Mouse (Mus musculus) midbrain, embryonic 14.5 days (tissue): Measurements from ENCODE around the gene Lyrm7. TPM values are rescaled to one million over a fixed set of nuclear protein-coding genes. Genes with fewer than 3 reads are reported as not detected.

Experiments
- ATAC-seq: fragments of 200-750 bp; cut with Nextera tagmentation; 2 replicates; pipeline ENCODE4 v1.8.0; 2017; ENCODE audit warnings: moderate number of reproducible peaks, moderate library complexity; ENCODE audit not compliant: low FRiP score, low TSS enrichment
- DNase-seq: peaks from one replicate; pipeline ENCODE4 v3.0.0-alpha.2; 2015
- H3K27ac ChIP-seq: fragments of 300-500 bp; sonication (generic); replicated peaks from 2 replicates; pipeline ENCODE4 v1.5.1; 2014; ENCODE audit warnings: mild to moderate bottlenecking, low read depth, low read length, moderate library complexity
- H3K27me3 ChIP-seq: fragments of 300-500 bp; sonication (generic); 2 replicates; pipeline ENCODE4 v1.6.1; 2014; ENCODE audit warnings: low read length, control low read depth, mixed read lengths; ENCODE audit not compliant: control insufficient read depth, insufficient read depth
- H3K36me3 ChIP-seq: fragments of 300-500 bp; sonication (generic); 2 replicates; pipeline ENCODE4 v1.6.1; 2014; ENCODE audit warnings: low read length, control low read depth; ENCODE audit not compliant: control insufficient read depth, insufficient read depth
- H3K4me1 ChIP-seq: fragments of 300-500 bp; sonication (generic); 2 replicates; pipeline ENCODE4 v1.6.1; 2014; ENCODE audit warnings: mild to moderate bottlenecking, antibody characterized with exemption, low read length, control low read depth; ENCODE audit not compliant: control insufficient read depth, insufficient read depth
- H3K4me2 ChIP-seq: fragments of 300-500 bp; sonication (generic); 2 replicates; pipeline ENCODE4 v1.6.1; 2014; ENCODE audit warnings: mild to moderate bottlenecking, low read length, moderate library complexity
- H3K4me3 ChIP-seq: fragments of 300-500 bp; sonication (generic); replicated peaks from 2 replicates; pipeline ENCODE4 v1.5.1; 2014; ENCODE audit warnings: low read depth, low read length
- H3K9ac ChIP-seq: fragments of 300-500 bp; sonication (generic); replicated peaks from 2 replicates; pipeline ENCODE4 v1.6.1; 2014; ENCODE audit warnings: mild to moderate bottlenecking, low read length, moderate library complexity
- H3K9me3 ChIP-seq: fragments of 300-500 bp; sonication (generic); 2 replicates; pipeline ENCODE4 v1.6.1; 2016; ENCODE audit warnings: low read length, control low read depth, mixed read lengths; ENCODE audit not compliant: control insufficient read depth
- WGBS: fragments of 180-500 bp; shearing (Covaris S2); extraction: QIAGEN DNeasy Blood & Tissue Kit; methylation state at CpG from one replicate; pipeline ENCODE4 v1.1.7; 2014; 5-methylcytosine and 5-hydroxymethylcytosine counted together
- polyA plus RNA-seq: library from polyadenylated mRNA; unstranded; fragments of >200 nt; fragmentation: Nextera tagmentation; extraction: Ambion mirVana; gene quantifications from 2 replicates; pipeline ENCODE4 v1.2.1, GENCODE M21; 2014

Lyrm7 gene
- 14.4 and 15.6 TPM in 2 replicates for polyA plus RNA-seq

- Histone ChIP-seq H3K9ac (peak within 1 kb of the TSS; percentile 68), H3K27ac (peak within 1 kb of the TSS; percentile 92), H3K4me1 (peaks cover 9% of the 10 kb centered on the region; the same call in 1 of the 2 replicates), H3K36me3 (no peaks in the 10 kb centered on the region), H3K4me3 (peak within 1 kb of the TSS; percentile 58), H3K4me2 (peak within 1 kb of the TSS; percentile 70), H3K9me3 (no peaks in the 10 kb centered on the region), H3K27me3 (no peaks in the 10 kb centered on the region)
- DNase-seq (peak; percentile 98), ATAC-seq (peak; percentile 97)
- under 1% methylated on average over 42 of the region's 42 CpGs for WGBS
Measured at GRCm38 (mm10) chr11:54860256-54861038, at the start of gene Lyrm7. Gene Lyrm7, minus strand, starts transcription at chr11:54860916.

- Histone ChIP-seq H3K9me3 (no peaks in the 10 kb centered on the region), H3K4me3 (no peak overlapping the region), H3K4me2 (no peak overlapping the region), H3K27ac (no peak overlapping the region), H3K27me3 (no peaks in the 10 kb centered on the region), H3K36me3 (peaks cover 16% of the 10 kb centered on the region; the same call in 1 of the 2 replicates), H3K4me1 (no peaks in the 10 kb centered on the region), H3K9ac (no peak overlapping the region)
- no peak for ATAC-seq
- DNase-seq, result no peak
- 91% methylated on average over 12 of the region's 12 CpGs for WGBS
Measured at GRCm38 (mm10) chr11:54910081-54910665, 49.5 kb upstream of the Lyrm7 start.

- no peaks in the 10 kb centered on the region for H3K9me3 ChIP-seq
- H3K9ac ChIP-seq, result no peak overlapping the region
- no peak overlapping the region for H3K4me2 ChIP-seq
- ATAC-seq (no peak), DNase-seq (no peak)
- no peaks in the 10 kb centered on the region for H3K4me1 ChIP-seq
- no peaks in the 10 kb centered on the region for H3K27me3 ChIP-seq
- H3K36me3 ChIP-seq, result peaks cover 14% of the 10 kb centered on the region; the same call in 1 of the 2 replicates
- H3K27ac ChIP-seq, result no peak overlapping the region
- 95% methylated on average over 11 of the region's 11 CpGs for WGBS
- H3K4me3 ChIP-seq, result no peak overlapping the region
Measured at GRCm38 (mm10) chr11:54909273-54909672, 48.6 kb upstream of the Lyrm7 start.

- no peak overlapping the region for H3K27ac ChIP-seq
- peaks cover 8% of the 10 kb centered on the region; the same call in 1 of the 2 replicates for H3K36me3 ChIP-seq
- H3K4me3 ChIP-seq, result no peak overlapping the region
- 88% methylated on average over 5 of the region's 5 CpGs for WGBS
- H3K9ac ChIP-seq, result no peak overlapping the region
- DNase-seq, result no peak
- H3K4me1 ChIP-seq, result no peaks in the 10 kb centered on the region
- H3K9me3 ChIP-seq, result no peaks in the 10 kb centered on the region
- ATAC-seq, result no peak
- no peaks in the 10 kb centered on the region for H3K27me3 ChIP-seq
- no peak overlapping the region for H3K4me2 ChIP-seq
Measured at GRCm38 (mm10) chr11:54907259-54907658, 46.5 kb upstream of the Lyrm7 start.

- Histone ChIP-seq H3K27ac (no peak overlapping the region), H3K4me3 (no peak overlapping the region), H3K36me3 (peaks cover 8% of the 10 kb centered on the region; the same call in 1 of the 2 replicates), H3K27me3 (no peaks in the 10 kb centered on the region), H3K4me1 (no peaks in the 10 kb centered on the region), H3K4me2 (no peak overlapping the region), H3K9ac (no peak overlapping the region), H3K9me3 (no peaks in the 10 kb centered on the region)
- ATAC-seq (no peak), DNase-seq (no peak)
- WGBS, result 93% methylated on average over 4 of the region's 4 CpGs
Measured at GRCm38 (mm10) chr11:54906466-54906865, 45.8 kb upstream of the Lyrm7 start.

GRCm38 (mm10) chr11:54905931-54906330, 45.2 kb upstream of the Lyrm7 start:
- Histone ChIP-seq H3K27me3 (no peaks in the 10 kb centered on the region), H3K36me3 (peaks cover 6% of the 10 kb centered on the region; the same call in 1 of the 2 replicates), H3K4me3 (no peak overlapping the region), H3K9me3 (no peaks in the 10 kb centered on the region), H3K9ac (no peak overlapping the region), H3K4me2 (no peak overlapping the region), H3K27ac (no peak overlapping the region), H3K4me1 (no peaks in the 10 kb centered on the region)
- ATAC-seq (no peak), DNase-seq (no peak)
- WGBS, result 69% methylated on average over 4 of the region's 4 CpGs

- Histone ChIP-seq H3K9me3 (no peaks in the 10 kb centered on the region), H3K27me3 (no peaks in the 10 kb centered on the region), H3K9ac (no peak overlapping the region), H3K4me2 (no peak overlapping the region), H3K4me1 (no peaks in the 10 kb centered on the region), H3K4me3 (no peak overlapping the region), H3K36me3 (no peaks in the 10 kb centered on the region), H3K27ac (no peak overlapping the region)
- WGBS, result 85% methylated on average over 3 of the region's 3 CpGs
- DNase-seq, result no peak
- ATAC-seq, result no peak
Measured at GRCm38 (mm10) chr11:54905086-54905485, 44.4 kb upstream of the Lyrm7 start.

- Histone ChIP-seq H3K9ac (no peak overlapping the region), H3K4me3 (no peak overlapping the region), H3K4me2 (no peak overlapping the region), H3K4me1 (no peaks in the 10 kb centered on the region), H3K36me3 (no peaks in the 10 kb centered on the region), H3K9me3 (no peaks in the 10 kb centered on the region), H3K27me3 (no peaks in the 10 kb centered on the region), H3K27ac (no peak overlapping the region)
- WGBS, result 58% methylated on average over 4 of the region's 4 CpGs
- no peak for ATAC-seq
- DNase-seq, result no peak
Measured at GRCm38 (mm10) chr11:54903940-54904706, 43.4 kb upstream of the Lyrm7 start.
